Mouse (Mus musculus) liver, embryonic 14.5 days (tissue): ENCODE results near the gene Enkd1.

Experiments used
- CTCF ChIP-seq: IDR thresholded peaks from 2 replicates; pipeline ENCODE4 v1.5.1; 2016; ENCODE audit warnings: antibody characterized with exemption, low read depth, control low read depth
- EP300 ChIP-seq: IDR thresholded peaks from 2 replicates; pipeline ENCODE4 v1.6.1; 2016; ENCODE audit warnings: antibody characterized with exemption, low read depth

DNA sequence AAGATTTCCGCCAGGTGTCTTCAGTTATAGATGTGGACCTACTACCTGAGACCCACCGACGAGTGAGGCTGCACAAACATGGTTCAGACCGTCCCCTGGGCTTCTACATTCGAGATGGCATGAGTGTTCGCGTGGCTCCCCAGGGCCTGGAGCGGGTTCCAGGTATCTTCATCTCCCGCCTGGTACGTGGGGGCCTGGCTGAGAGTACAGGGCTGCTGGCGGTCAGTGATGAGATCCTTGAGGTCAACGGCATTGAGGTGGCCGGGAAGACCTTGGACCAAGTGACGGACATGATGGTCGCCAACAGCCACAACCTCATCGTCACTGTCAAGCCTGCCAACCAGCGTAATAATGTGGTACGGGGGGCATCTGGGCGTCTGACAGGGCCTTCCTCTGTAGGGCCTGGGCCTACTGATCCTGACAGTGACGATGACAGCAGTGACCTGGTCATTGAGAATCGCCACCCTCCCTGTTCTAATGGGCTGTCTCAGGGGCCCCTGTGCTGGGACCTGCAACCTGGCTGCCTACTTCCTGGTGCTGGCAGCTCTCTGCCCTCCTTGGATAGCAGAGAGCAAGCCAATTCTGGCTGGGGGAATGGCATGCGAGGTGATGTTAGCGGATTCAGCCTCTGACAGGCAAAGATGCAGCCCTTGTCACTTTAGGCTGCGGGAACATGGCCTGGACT lies 5.1 kb downstream of the Enkd1 start:
- TF ChIP-seq EP300, result no peak
- TF ChIP-seq CTCF, result no peak
